Mouse (Mus musculus) embryonic stem cell, embryonic (primary cell): ENCODE data around the gene Il5.

Source experiments
- CTCF ChIA-PET, 4 experiments: fragments of 300-600 bp in 2 of 4; fragments of 350-600 bp in 2 of 4; sonication (Branson Sonifier 250); formaldehyde crosslinking; loops; one replicate each; lab custom pipeline; 2022; ENCODE audit warnings: inconsistent platforms in 2 of 4; lab: Charles Lee
- POLR2A ChIA-PET, 4 experiments: fragments of 300-600 bp in 2 of 4; fragments of 350-600 bp in 2 of 4; sonication (Branson Sonifier 250); formaldehyde crosslinking; loops; one replicate each; lab custom pipeline; 2022; ENCODE audit warnings: antibody characterized with exemption in 4 of 4, inconsistent platforms in 1 of 4; lab: Charles Lee

Il5 gene

GRCm38 (mm10) chr11:53773087-53773486, 52.5 kb downstream of the Il5 start, which contains the start of gene Gm17334:
Gene Gm17334, minus strand, starts transcription at chr11:53773187.
- CTCF ChIA-PET: interaction anchor here in 2 of 4 experiments (0.6 to 1.0 kb wide), 3 partner anchors 10 to 67 kb away, joined by 3 to 8 read pairs (median 7); no protein-coding TSS in a partner anchor
- POLR2A ChIA-PET: interaction anchor here in 3 of 4 experiments (0.7 to 13.0 kb wide), 9 partner anchors 8 to 1199 kb away, joined by 3 to 183 read pairs (median 5); no protein-coding TSS in a partner anchor

GRCm38 (mm10) chr11:53773641-53774360, 53.2 kb downstream of the Il5 start:
- ChIA-PET POLR2A (interaction anchor here in 3 of 4 experiments (0.6 to 8.1 kb wide), 8 partner anchors 10 to 343 kb away, joined by 3 to 69 read pairs (median 4); partner anchors contain the start of gene Gdf9 (in 1 of the 3)), CTCF (interaction anchor here in 1 of 4 experiments (0.6 to 0.9 kb wide), 2 partner anchors 10 to 16 kb away, joined by 3 to 5 read pairs; no protein-coding TSS in a partner anchor)
